Mouse (Mus musculus): ENCODE data around the gene Zfp442. TPM values are rescaled to one million over a fixed set of nuclear protein-coding genes. Genes with fewer than 3 reads are reported as not detected.
"Not testable (repeated sequence)": the region's sequence is repeated elsewhere in the genome, so short reads cannot be mapped to it uniquely, and the experiment has no call there.

Zfp442 gene
- polyA plus RNA-seq (2014; fragmentation: Nextera tagmentation; extraction: Ambion mirVana), result 5.7 and 7.5 TPM in 2 replicates

DNA sequence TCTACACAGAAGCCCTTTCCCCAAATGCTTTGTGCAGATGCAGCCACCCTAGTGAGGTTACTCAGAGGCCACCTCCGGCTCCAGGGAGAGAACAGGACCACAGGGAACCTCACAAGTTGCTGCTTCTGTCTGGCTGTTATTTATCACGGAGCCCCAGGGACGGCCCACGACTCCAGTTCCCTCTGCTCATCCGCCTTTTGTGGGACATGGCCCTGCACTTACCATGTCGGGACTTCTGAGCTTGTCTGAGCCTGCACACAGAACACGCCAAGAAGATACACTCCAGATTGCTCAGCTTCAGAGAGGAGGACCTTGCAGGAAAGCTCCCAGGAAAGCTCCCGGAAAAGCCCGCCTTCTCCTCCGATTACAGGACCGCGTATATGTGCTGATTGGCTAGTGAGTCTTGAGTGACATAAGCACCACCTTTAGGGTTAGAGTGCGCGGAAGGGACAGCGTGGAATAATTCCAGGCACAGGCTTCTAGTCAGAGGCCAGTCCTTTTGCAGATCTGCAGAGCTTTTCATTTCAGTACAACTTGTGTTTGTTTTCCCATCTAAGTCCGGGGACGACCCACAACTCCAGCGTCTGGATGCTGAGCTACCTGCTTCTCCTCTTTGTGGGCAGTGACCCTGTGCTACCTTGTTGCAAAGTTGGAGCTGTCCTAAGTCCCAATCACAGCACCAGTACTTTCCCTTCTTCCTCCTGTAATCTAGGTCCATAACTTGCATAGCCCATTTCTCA, at the start of gene Zfp442:
Gene Zfp442, minus strand, starts transcription at position 307 of the 740 bp plus-strand sequence.
- H3K9me3 ChIP-seq (replicated peaks; ENCODE audit: control insufficient read depth, low read length); H3K4me1 ChIP-seq (ENCODE audit: control insufficient read depth, insufficient read depth, low read length): not testable (repeated sequence)

DNA sequence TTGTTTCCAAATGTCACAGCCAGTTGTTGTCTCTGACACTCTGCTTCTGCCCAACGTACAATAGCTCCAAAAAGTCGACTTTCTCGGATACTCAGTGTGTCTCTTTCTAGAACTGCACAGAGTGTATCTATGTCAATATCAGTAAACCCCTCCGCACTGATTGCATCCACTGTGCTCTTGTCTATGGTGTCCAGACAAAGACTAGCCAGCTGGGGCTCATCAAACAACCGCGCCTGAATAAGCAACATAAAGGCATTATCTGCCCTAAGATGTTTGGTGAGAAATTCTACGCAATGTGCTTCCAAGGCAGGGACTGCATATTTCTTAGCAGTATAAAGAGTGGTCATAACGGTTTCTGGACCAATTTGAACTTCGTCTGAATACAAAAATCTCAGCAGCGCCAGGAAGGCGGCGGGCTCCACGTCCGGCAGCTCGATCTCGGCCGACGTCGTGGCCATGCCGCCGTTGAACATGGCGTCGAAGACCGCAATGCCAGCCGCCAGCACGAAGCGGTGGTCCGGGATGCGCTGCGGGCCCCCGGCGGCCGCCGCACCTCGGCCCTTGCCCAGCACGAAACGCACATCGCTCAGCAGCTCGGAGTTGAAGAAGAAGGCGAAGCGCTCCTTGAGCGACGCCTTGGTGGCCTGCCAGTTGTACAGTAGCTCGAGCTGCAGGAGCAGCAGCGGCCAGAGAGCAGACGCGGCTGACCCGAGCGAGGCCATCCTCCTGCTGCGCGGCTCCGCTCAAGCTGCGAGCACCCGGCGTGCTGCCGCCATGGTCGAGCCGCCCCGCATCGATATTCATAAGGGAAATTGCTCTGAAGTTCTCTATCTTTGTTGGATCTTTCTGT, 49.1 kb upstream of the Zfp442 start:
- H3K9me3 ChIP-seq (replicated peaks; ENCODE audit: control insufficient read depth, low read length); ATAC-seq; H3K9ac ChIP-seq (ENCODE audit: low read length); H3K4me1 ChIP-seq (ENCODE audit: control insufficient read depth, insufficient read depth, low read length); H3K27ac ChIP-seq (ENCODE audit: low read depth, low read length); DNase-seq (ENCODE audit: low spot score); H3K36me3 ChIP-seq (ENCODE audit: control insufficient read depth, insufficient read depth, low read length); H3K27me3 ChIP-seq (replicated peaks; ENCODE audit: control insufficient read depth, insufficient read depth, low read length); H3K4me3 ChIP-seq (ENCODE audit: low read depth, low read length): not testable (repeated sequence)
- WGBS, result 56% methylated on average over 60 of the region's 60 CpGs
- peak overlapping the region; percentile 36 for H3K4me2 ChIP-seq (ENCODE audit: low read length)

More for the DNA sequence above, at the start of gene Zfp442:
- peak; percentile 100 for ATAC-seq
- H3K27me3 ChIP-seq (replicated peaks; ENCODE audit: control insufficient read depth, insufficient read depth, low read length); H3K27ac ChIP-seq (ENCODE audit: low read depth, low read length); H3K36me3 ChIP-seq (ENCODE audit: control insufficient read depth, insufficient read depth, low read length): not testable (repeated sequence)
- under 1% methylated on average over 18 of the region's 18 CpGs for WGBS
- H3K4me2 ChIP-seq (ENCODE audit: low read length), result peak within 1 kb of the TSS; percentile 50
- H3K4me3 ChIP-seq (ENCODE audit: low read depth, low read length), result peak within 1 kb of the TSS; percentile 33
- peak; percentile 67 for DNase-seq (ENCODE audit: low spot score)
- peak within 1 kb of the TSS; percentile 52 for H3K9ac ChIP-seq (ENCODE audit: low read length)

DNA sequence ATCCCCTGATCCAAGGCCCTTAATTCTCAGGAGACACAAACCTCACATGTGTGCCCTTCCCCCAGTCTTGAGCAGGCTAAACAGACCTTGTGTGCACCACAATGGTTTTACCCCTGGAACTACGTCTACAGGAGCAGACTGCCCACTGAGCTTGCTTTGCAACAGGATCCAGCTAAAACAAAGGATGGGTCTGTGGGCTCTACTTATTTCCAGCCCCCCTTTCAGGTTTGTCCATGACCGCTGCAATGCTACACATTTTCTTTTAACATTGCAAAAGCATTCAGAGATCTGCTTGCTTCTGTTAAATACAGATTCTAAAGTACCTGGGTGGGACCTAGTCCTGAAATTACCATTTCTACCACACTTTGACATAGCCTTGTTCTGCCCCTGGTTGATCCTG, 41.7 kb upstream of the Zfp442 start:
- Histone ChIP-seq H3K27me3 (replicated peaks; ENCODE audit: control insufficient read depth, insufficient read depth, low read length) (no peaks in the 10 kb centered on the region), H3K4me2 (ENCODE audit: low read length) (no peak overlapping the region), H3K27ac (ENCODE audit: low read depth, low read length) (no peak overlapping the region), H3K4me3 (ENCODE audit: low read depth, low read length) (no peak overlapping the region), H3K9me3 (replicated peaks; ENCODE audit: control insufficient read depth, low read length) (no peaks in the 10 kb centered on the region), H3K36me3 (ENCODE audit: control insufficient read depth, insufficient read depth, low read length) (no peaks in the 10 kb centered on the region), H3K9ac (ENCODE audit: low read length) (no peak overlapping the region), H3K4me1 (ENCODE audit: control insufficient read depth, insufficient read depth, low read length) (no peaks in the 10 kb centered on the region)
- ATAC-seq, result no peak
- DNase-seq (ENCODE audit: low spot score), result no peak
- 49% methylated on average over 2 of the region's 2 CpGs for WGBS

DNA sequence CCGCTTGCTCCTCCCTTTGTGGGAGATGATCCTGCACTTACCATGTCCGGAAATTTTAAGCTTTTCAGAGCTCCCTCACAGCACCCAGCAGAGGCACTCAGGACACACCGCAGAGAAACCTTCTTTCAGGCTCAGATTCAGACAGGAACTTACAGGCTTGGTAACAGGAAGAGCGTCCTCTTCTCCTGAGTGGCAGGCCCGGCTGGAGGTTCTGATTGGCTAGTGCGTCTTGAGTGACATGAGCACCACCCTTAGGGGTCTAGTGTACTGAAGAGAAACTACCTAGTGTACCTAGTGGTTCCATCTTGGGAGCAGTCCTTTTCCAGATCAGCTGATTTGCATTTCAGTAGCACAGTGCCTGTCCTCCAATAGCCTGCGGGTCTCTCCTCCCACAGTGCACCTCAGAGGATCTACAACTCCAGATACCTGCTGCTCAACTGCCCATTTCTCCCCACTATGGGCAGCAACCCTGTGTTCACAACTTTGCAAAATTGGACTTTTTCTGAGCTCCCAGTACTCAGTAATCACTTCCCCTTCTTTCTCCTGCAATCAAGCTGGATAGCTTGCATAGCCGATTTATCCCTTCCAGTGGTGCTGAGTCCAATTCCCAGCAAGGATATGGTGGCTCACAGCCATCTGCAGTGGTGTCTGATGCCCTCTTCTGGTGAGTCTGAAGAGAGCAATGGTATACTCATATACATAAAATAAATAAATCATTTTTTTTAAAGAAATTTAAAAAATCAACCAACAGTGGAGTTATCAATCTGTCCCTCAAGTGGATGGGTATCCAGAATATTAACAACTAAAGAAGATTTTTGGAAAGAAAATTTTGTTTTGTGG, 33.9 kb upstream of the Zfp442 start, which contains the start of gene Zfp345:
Gene Zfp345, minus strand, starts transcription at position 153 of the 840 bp plus-strand sequence.
- 74% methylated on average over 7 of the region's 8 CpGs for WGBS
- H3K9me3 ChIP-seq (replicated peaks; ENCODE audit: control insufficient read depth, low read length); H3K27ac ChIP-seq (ENCODE audit: low read depth, low read length); H3K9ac ChIP-seq (ENCODE audit: low read length); H3K36me3 ChIP-seq (ENCODE audit: control insufficient read depth, insufficient read depth, low read length); H3K4me2 ChIP-seq (ENCODE audit: low read length); H3K4me1 ChIP-seq (ENCODE audit: control insufficient read depth, insufficient read depth, low read length); H3K4me3 ChIP-seq (ENCODE audit: low read depth, low read length); ATAC-seq; H3K27me3 ChIP-seq (replicated peaks; ENCODE audit: control insufficient read depth, insufficient read depth, low read length); DNase-seq (ENCODE audit: low spot score): not testable (repeated sequence)

DNA sequence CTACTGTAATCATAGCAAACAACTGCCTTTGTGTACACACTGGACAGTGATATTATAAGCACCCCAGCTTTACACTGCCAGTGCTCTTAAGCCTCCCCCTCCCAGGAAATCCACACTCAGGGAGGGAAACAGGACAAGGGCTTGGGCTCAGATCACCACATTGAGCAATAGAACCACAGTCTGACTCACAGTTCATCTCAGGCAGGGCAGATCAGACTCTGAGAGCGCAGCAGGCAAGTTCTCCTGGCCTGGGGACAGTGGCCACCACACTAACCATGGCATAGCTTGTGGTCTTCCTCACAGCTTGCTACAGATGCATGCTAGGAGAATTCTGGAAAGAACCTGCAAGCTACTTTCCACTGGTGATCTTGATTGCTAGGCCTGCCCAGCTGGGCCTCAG, 12.2 kb downstream of the Zfp442 start:
- H3K4me3 ChIP-seq (ENCODE audit: low read depth, low read length); H3K9ac ChIP-seq (ENCODE audit: low read length); H3K27me3 ChIP-seq (replicated peaks; ENCODE audit: control insufficient read depth, insufficient read depth, low read length); H3K27ac ChIP-seq (ENCODE audit: low read depth, low read length); ATAC-seq; H3K4me1 ChIP-seq (ENCODE audit: control insufficient read depth, insufficient read depth, low read length); H3K36me3 ChIP-seq (ENCODE audit: control insufficient read depth, insufficient read depth, low read length); H3K9me3 ChIP-seq (replicated peaks; ENCODE audit: control insufficient read depth, low read length); H3K4me2 ChIP-seq (ENCODE audit: low read length); DNase-seq (ENCODE audit: low spot score): not testable (repeated sequence)
- WGBS, result 95% methylated on average over 1 of the region's 1 CpGs

DNA sequence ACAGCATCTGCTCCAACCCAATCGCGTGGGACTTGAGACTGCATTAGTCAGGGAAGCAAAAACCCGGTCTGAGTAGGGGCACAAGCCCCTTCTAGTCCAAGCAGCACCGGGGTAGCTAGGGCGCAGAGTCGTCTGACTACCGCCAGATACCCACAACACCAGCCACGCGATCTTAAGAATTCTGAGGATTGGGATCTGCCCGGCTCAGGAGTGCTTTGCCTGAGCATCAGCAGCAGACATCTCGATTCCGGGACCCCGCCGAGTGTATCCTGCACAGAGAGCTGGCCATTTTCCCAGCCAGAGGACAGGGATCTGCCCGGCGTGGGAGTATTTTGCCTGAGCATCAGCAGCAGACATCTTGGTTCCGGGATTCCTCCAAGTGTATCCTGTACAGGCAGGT, 39.1 kb downstream of the Zfp442 start:
- not testable (repeated sequence) for DNase-seq (ENCODE audit: low spot score); H3K27me3 ChIP-seq (replicated peaks; ENCODE audit: control insufficient read depth, insufficient read depth, low read length); H3K27ac ChIP-seq (ENCODE audit: low read depth, low read length); H3K4me3 ChIP-seq (ENCODE audit: low read depth, low read length); ATAC-seq; H3K36me3 ChIP-seq (ENCODE audit: control insufficient read depth, insufficient read depth, low read length); H3K4me1 ChIP-seq (ENCODE audit: control insufficient read depth, insufficient read depth, low read length); H3K4me2 ChIP-seq (ENCODE audit: low read length); H3K9ac ChIP-seq (ENCODE audit: low read length)
- peaks cover 20% of the 10 kb centered on the region for H3K9me3 ChIP-seq (replicated peaks; ENCODE audit: control insufficient read depth, low read length)
- 91% methylated on average over 17 of the region's 17 CpGs for WGBS

DNA sequence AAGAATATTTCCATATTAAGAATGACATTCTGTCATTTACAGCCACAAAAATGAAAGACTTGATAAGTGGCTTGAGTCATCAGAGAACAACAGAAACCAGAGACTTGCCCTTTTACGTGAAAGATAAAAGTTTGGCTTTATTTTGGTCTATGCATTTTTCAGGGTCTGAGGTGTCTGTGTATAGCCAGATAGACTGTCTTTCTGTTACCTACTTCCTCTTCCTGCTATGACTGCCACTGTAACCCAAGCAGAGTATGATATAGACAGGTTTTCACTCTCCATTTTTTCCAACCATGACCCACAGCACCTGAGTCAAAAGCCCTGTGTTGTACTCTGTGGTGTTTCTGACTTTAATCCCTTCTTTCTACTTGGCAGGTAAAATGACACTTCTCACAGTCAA, 61.1 kb downstream of the Zfp442 start:
- Histone ChIP-seq H3K27me3 (replicated peaks; ENCODE audit: control insufficient read depth, insufficient read depth, low read length) (no peaks in the 10 kb centered on the region), H3K4me2 (ENCODE audit: low read length) (no peak overlapping the region), H3K9ac (ENCODE audit: low read length) (no peak overlapping the region), H3K27ac (ENCODE audit: low read depth, low read length) (no peak overlapping the region), H3K4me1 (ENCODE audit: control insufficient read depth, insufficient read depth, low read length) (no peaks in the 10 kb centered on the region), H3K4me3 (ENCODE audit: low read depth, low read length) (no peak overlapping the region), H3K36me3 (ENCODE audit: control insufficient read depth, insufficient read depth, low read length) (no peaks in the 10 kb centered on the region), H3K9me3 (replicated peaks; ENCODE audit: control insufficient read depth, low read length) (no peaks in the 10 kb centered on the region)
- ATAC-seq (no peak), DNase-seq (ENCODE audit: low spot score) (no peak)
- 89% methylated on average over 1 of the region's 1 CpGs for WGBS

DNA sequence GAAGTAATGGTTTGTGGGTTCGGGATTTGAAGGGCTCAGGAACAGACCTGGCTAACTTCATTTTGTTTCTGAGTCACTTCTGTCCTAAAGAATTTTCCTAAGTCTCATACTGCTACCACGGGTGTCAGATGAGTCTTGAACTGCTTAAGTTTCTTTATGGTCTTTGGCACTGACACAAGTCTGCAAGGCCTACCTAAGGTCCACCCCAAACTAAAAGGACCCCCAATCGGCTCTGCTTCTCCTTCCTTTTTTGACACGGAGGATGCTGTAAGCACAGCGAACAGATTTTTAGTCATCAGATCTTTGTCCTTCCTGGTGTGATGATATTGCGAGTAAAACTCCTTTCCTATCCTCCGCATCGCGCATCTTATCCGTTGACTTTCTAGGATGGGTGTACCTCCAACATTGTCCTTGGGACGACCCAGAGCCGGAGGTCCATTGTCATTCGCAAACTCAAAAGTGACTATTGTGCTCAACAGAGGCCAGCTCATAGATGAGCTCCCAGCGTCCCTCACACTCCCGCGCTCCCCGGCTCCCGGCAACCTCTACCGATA, 65.7 kb downstream of the Zfp442 start:
- H3K27me3 ChIP-seq (replicated peaks; ENCODE audit: control insufficient read depth, insufficient read depth, low read length); H3K4me1 ChIP-seq (ENCODE audit: control insufficient read depth, insufficient read depth, low read length); ATAC-seq: not testable (repeated sequence)

More for the DNA sequence above, 65.7 kb downstream of the Zfp442 start:
- not testable (repeated sequence) for H3K36me3 ChIP-seq (ENCODE audit: control insufficient read depth, insufficient read depth, low read length); DNase-seq (ENCODE audit: low spot score); H3K9me3 ChIP-seq (replicated peaks; ENCODE audit: control insufficient read depth, low read length); H3K4me2 ChIP-seq (ENCODE audit: low read length); H3K27ac ChIP-seq (ENCODE audit: low read depth, low read length); H3K9ac ChIP-seq (ENCODE audit: low read length); H3K4me3 ChIP-seq (ENCODE audit: low read depth, low read length)
- 95% methylated on average over 18 of the region's 19 CpGs for WGBS

Measured in forebrain, embryonic 14.5 days (tissue).